Mouse (Mus musculus) kidney, adult 18-20 months (tissue): ENCODE data around the gene Rad21l.

Experiments
- DNase-seq: peaks from one replicate; pipeline ENCODE4 v3.0.0; 2021

The Rad21l gene

DNA sequence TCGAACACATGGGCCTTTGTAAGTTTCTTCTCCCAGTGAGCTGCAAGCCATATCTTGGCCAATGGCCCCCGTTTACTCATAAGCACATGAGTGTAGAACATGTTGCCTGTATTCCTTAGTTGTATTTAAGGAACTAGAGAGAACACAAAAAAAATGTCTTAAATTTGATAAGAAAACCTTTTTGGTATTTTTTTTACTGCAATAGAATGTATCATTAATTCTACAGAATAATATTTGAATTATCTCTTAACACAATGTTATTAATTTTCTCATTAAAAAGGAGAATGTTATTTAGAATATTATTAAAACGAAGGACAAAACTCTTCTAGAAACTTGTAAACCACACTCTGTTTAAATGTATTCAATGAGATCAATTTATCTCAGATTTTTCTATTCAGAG is at the start of gene Rad21l:
Gene Rad21l, minus strand, starts transcription at position 101 of the 400 bp plus-strand sequence.
- DNase-seq = no peak

DNA sequence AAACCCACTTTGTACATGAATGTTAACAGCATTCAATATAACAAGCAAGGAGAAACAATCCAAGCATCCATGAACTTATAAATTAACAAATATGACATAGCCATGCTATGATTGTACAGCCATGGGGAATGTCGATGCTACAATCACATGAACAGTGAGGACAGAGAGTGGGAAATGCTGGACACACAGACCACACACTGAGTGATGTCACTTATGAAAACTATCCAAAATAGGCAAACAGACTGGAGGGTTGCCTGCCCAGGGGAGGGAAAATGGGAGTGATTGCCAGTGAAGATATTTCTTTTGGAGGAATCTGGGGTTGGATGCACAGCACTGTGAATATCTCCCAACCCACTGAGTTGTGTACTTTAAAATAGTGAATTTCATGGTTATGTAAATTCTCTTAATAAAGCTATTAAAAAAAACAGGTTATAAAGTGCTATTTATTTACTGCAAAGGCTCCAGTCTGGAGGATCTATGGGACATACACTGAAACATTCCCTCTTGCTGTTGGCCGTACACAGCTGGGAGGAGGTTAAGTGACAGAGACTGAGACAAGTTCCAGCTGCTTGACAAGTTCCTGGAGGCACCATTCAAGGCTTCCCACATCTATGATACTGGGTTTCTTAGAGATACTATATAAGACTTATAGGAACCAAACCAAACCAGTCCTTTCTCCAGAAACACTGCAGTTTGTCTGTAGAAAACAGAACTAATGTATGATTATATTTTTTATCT is 48.2 kb upstream of the Rad21l start:
- DNase-seq = no peak

DNA sequence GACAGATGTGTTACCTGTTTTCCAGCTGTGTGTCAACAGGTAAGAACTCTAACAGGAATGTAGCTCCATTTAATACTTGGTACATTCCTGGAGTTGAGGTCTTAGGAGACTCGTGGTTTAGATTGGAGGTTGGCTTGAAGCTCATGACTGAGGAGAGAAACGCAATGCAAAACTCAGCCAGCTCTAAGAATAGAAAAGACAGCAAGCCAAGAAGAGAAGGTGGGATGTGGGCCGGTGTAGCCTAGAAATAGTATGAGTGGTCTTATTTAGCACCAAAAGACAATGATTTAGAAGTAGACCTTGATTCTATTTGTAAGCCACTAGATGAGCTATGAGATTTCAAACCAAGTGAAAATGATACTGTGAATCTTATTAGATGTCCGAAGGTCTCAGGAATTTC is 47.2 kb upstream of the Rad21l start:
- no peak for DNase-seq

DNA sequence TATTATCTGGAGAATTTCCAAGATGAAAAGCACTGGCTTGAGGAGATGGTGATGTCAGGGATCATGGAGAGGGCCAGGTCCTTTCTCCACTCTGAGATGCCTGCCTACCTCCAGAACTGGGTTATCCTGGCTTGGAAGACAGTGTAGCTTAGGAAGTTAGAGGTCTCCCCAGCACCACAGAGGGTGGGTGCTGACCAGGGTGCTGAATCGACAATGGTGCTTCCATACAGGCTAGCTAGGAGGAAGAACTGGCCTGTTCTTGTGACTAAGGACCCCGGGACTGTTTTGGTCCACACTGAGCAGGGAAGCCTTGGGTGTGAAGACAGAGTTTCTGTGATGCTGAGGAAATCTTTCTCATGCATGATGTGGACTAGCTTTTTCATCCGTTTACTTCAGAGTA is 44.3 kb upstream of the Rad21l start:
- DNase-seq = no peak

DNA sequence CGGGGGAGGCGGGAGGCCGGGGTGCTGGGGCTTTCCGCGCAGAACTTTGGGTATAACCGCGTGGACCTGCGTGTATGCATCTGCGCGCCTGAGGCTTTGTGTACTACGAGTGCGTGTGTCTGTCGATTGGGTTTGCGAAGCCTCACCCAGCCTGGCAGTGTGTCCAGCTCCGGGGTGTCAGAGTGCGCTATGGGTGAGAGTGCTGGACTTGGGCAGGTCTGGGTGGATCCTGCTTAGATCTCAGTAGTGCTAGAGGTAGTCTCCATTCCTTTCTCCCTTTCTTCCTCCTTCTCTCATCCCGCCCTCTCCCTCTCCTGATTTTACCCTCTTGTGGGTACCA is 34.5 kb upstream of the Rad21l start:
- DNase-seq = no peak

DNA sequence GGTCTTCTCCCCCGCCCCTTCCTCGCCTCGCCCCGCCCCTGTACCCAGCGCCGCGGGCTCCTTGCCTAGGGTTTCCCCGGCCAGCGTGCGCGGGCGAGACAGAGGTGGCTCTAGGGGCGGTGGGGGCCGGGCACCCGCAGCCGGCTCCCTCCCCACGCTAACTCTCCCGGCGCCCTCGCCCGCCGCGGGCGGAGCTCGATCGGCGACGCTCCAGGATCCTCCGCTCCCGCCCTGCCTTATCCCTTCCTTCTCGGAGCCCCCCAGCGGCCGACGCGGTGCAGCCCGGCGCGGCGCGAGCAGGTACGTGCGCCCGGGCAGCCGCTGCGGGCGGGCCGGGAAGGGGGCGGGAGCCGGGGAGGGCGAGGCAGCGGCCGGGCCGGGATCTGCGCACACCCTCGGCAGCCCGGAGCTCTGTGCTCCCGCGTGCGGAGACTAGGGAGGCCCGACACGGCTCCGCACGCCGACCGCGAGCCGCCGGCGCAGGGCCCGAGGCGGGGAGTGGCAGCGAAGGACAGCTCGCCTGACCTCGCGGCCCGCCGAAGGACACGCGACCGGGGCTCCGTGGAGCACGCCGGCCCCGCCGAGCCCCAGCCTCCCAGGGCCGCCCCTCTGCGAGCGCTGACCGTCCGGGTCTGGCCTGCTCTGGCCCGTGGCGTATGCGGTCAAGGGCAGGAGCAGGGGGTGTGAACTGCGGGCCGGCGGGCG is 34.0 kb upstream of the Rad21l start:
- peak; percentile 43 for DNase-seq

DNA sequence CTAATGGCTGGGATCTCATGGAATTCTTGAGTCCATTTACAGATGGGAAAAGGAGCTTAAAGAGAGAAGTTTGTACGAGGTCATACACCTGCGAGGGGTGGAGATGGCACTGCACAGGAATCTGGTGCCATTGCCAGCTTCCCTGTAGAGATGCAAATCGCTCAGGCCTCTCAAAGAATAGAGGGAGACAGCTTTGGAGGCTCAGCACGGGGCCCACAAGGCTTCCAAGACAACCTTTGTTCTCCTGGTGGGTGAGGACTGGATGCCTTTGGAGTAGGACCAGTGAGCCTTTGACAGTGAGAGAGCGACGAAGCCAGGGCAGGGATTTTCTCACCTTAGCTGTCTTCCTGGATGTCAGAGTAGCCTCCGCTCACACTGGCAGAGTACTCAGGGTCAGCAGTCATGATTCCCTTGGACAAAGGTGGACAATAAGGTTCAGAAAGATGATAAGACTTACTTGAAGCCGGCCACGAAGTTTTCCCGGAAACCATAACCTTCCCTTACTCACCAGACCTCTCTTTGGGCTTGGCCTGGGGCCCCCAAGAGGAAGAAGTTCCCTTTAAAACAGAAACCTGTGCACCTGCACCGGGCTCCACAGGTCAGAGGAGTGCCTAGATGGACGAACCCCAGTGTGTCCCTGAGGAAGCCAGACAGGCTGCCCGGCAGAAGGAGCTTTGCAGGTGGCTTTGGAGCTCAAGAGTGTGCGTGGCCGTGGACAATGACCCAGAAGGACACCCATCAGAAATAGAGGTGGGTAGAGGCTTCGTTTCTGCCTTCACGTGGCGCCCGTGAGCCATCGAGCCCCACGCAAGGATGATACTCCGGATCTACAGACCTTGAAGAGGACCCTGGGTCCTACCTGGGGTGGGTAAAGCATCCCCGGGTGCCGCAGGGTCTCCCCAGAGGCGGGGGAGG is 33.2 kb upstream of the Rad21l start, which contains the start of gene Tmem74b:
Gene Tmem74b, plus strand, starts transcription at position 778 of the 915 bp plus-strand sequence.
- peak; percentile 7 for DNase-seq

DNA sequence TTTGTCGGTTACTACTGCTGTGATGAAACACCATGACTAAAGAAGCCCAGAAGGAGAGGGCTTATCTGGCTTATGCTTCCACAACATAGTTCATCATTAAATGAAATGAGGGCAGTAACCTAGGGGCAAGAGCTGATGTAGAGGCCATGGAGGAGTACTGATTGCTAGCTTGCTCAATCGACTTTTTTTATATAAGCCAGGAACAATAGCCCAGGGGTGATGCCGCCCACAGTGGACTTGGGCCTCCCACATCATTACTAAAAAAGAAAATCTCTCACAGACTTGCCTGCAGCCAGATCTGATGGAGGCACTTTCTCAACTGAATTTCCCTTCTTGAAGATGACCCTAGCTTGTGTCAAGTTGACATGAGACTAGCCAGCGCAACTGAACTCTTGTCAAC is 14.6 kb upstream of the Rad21l start:
- DNase-seq = no peak

DNA sequence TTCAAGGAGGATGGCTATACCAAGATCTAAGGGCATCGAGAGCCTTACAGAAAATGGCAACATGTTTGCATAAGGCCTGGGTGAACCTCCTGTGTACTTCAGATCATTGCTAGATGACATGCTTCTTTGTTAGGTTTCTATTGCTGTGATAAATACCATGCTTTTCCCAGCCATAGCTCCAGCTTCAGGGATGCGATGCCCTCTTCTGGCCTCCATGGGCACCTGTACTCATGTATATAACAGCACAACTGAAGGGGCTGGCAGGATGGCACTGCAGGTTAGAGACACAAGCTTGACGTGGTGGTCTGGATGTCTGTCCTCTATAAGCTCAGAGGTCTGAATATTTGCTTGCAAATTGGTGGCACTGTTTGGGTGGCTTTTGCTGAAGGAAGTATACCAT is 14.0 kb upstream of the Rad21l start:
- no peak for DNase-seq

DNA sequence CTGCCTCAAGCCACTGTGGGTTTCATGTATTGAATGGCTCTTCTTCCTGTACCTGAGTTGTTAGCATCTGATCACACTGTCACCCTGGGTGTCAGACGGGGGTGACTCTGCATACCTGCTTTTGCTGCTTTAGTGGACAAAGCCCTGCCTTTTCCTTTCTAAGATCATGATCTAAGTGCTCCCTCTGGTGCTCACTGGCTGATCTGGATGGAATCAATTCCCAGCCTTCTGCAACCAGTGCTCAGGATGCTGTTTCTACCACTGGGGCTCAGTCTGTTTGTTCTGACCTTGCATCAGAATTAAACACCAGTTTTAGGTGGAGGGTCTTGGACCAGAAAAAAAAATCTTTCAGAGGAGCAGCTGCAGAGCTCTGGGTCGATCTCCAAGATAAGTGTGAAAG is 7.9 kb upstream of the Rad21l start:
- DNase-seq = no peak

DNA sequence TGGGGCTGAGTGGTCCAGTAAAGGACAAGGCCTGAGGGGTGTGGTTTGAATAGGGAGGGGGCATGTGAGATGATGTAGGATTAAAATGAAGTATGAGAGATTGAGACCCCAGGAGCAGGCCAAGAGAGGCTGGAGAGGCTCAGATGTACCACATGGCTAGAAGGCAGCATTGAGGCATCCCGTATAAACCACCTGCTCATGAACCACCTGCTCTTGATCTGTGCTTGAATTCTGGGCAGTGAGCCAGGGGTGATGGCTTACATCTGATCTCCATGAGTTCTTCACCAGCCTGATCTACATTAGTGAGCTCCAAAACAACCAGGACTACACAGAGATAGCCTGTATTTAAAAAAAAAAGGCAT is 2.6 kb upstream of the Rad21l start:
- DNase-seq = no peak

DNA sequence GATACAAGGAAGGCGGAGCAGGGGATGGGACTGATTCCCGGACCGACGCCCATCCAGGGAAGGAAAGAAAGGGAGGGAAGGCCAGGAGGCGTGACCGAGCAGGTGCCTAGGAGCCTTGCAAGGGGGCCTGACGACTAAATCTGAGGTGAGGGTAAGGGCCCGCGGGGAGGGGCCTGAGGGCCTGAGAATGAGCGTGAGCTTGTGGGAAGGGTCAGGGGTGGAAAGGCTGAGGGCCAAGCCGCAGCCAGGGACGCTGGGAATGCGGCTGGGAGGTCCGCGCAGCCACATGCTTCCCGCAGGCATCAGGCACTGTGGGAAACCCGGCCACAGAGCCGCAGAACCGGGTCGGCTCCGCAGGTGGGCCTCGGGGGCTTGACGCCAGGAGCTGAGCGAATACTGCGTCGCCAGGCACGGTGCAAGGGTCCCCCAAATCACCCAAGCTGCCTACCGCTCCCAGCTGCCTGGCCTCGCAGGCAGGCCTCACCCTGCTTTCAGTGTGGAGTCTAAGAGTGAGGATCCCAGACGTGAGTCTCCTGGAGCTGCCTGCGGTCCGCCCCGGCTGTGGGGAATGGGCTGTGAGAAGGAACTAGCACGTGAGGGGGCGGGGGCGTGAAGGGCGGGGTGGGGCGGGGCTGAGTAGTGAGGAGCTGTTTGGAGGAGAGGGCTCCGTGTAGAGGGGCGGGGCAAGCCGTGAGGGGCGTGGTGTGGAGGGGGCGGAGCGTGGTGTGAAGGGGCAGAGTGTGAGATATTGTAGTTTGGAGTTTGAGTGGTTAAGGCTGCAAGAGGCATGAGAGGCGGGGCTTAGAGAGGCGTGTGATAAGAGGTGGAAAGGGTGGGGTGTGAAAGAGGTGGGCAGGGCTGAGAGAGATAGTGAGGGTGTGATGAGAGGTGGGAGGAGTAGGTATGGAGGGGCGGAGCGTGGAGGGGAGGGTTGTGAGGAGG is 2.0 kb upstream of the Rad21l start:
- no peak for DNase-seq

DNA sequence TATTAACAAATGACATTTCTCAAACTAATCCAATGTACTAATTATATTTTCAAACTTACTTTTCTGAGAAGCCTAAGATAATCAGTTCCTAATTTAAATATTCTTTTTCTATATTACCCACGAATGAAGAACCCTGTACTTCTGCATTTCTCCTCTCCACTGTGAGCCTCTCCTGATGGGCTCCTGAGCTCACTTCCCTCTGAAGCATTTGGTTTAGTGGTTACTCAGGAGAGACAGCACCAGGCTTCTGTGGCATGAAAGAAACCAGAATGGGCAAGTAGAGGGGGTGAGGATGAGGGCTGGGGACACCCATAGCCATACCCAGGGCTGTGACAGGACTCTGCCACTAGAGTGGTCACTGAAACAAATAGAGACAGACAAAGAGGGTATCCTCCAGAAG is 16.3 kb downstream of the Rad21l start:
- DNase-seq = no peak

DNA sequence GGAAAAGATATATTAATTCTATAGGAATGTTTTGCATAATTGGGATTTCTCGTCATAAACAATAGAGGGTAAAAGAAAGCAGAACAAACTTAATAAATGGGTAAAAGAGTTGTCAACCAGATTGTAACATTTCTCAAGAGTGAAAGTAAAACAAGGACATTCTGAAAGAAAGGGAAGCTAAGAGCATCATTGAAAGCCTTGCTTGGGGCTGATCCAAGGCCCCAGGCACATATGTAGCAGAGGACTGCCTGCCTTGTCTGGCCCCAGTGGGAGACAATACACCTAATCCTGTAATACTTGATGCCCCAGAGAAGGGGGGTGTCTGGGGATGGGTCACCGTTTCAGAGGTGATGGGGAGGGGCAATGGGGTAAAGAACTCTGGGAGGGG is 32.3 kb downstream of the Rad21l start:
- no peak for DNase-seq

DNA sequence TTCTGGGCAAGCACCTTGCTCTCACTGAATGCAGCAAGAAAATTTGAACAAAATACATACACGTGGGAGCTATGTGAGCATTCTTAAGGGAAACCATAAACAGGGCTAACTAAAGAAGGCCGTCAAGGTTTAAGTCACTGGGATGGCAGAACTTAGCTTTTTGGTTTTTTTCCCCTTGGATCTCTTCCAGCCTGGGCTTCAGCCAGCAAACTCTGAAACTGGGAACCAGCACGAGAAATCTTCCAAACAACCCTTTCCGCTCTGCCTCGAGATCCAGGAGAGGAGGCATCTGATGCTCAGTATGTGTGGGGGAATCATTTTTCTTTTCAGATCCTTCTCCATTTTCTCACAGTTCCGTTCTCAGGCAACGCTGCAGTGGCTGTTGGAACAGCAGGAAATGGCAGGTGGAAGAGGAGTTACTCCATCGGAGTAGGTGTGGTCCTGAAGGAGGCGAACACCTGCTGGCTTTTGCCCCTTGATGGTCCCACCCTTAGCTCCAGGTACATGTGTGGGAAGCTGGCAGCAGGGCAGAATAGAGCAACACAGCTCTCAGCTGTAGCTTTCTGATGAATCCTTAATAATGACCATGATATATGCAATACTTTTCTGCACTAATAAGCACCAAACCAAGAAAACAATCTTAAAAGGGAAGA is 32.8 kb downstream of the Rad21l start:
- DNase-seq = no peak

DNA sequence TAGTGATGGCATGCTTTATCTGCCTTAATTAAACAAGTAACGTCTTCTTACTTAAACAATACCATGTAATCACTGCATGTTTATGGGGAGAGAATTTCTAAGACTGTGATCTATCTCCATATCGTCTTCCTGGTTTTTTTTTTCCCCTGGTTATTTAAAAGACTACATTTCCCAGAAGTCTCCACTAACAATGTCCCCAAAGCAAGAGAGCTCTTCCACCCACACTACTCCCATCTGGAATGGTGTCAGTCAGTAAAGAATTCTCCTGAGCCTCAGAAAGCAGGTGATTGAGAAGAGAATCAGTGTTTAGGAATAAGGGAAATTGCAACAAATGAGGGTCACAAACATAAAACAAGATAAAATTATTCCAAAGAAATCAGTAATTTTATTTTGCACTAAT is 33.4 kb downstream of the Rad21l start:
- DNase-seq = no peak

DNA sequence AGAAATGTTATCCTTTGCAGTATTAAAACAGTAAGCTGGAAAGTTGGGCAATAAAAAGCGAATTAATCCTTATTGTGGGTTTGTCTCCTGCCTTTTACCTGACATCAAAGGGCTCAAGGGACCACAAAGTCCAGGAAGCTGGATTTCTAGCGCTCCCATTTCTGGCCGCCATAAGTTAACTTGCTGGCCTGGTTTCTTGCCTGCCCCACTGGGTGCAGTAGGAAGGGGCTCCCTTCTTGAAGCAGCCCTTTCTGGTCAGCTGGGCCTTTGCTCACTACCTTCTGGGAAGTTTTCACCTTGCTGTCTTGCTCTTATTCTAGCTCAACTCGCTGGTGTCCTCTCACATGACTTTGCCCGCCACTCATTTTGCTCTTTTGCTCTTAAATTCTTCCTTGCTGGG is 35.4 kb downstream of the Rad21l start:
- DNase-seq = no peak

DNA sequence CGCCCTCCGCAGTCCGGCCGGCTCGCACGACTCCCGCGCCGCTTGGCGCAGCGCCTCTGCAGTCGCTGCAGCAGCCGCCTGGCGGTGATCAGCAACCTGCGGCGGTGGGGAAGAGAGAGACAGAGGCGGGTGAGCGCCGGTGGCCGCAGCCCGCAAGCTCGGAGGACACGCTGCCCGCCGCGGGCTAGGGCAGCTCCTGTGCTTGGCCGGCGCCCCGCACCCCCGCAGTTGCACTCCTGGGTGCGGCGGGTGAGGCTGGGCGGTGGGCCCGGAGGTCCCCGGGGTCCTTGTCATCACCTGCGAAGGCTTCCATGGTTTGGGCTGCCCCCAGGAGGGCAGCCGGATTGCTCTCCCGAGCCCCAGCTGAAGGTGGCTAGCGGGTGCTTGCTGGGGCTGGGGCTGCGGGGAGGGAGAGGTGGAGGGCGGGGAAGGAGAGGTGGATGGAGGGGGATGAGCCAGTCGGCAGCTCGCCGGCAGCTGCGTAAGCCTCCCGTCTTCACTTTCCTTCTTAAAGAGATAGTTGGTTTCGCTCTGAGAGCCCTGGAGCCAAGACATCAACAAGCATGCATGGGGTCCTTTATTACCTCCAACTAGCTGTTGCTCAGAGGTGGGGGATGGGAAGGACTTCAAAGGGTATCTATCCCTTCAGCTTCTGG is 36.0 kb downstream of the Rad21l start, which contains the start of gene Snph:
Gene Snph, minus strand, starts transcription at position 435 of the 656 bp plus-strand sequence.
- peak; percentile 61 for DNase-seq

DNA sequence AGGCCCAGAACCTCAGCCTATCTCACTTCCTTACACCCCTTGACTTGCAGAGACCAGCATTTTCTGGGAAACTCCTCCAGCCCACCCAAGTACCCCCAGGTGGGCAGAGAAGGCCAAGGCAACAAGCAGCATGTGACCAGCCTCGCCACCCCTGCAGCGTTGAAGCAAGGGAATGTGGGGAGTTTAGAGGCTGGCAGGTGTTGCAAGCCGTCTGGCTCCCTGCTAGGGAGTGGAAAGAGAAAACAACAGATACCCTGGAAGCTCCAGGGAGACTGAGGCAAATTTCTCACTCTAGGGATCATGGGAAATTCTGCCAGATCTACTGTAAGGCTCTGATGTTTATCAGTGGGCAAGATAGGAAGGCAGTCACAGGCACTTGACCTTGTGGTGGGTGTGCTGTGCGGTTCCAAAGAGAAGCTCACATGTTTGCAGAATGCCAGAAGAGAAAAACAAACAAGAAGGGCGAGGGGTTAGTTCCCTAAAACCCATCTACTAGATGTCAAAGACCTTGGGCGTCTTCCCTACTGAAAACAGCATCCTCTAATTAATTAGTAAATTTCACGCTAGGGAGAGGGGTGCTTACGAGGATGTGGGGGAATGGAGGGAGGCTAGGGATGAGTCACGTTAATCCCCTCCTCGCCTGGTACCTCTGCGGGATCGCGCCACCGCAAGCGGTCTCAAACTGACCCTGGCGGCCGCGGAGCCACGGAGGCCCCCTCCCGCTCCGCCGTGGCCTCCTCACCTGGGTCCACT is 36.8 kb downstream of the Rad21l start:
- no peak for DNase-seq

DNA sequence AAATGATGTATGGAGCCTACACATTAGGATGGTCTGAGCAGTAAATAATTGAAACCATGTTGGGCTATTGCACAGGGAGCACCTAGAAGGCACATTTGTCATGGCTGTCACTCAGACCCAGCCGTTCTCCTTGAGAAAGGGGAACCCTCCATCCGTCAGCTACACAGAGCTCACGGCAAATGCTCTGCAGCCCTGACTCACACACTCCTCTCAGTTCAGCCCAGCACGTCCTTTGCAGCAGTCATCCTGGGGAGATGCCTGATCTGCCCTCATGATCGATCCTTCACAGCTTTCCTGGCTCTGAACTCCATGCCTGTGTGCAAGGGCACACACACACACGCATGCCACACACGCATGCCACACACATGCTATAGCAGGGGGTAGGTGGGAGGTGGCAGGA is 39.0 kb downstream of the Rad21l start:
- DNase-seq = no peak

DNA sequence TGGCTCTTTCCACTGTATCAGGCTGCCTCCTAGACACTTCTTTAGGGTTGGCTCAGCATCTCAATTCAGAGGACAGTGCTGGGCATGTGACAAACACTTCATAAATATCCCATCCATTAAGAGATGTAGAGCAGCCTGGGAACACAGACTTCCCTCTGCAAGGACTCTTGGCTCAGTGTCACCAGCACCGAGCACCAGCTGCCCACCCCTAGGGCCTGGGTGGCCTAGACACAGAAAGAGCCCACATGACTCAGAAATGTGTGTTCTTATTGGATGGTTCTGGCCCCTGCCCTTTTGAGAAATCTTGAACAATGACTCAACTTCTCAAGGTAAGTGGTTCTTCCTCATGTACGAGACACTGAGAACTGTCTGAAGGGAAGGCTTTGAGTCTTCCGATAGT is 40.3 kb downstream of the Rad21l start:
- no peak for DNase-seq
